Mouse (Mus musculus) midbrain, embryonic 12.5 days (tissue): ENCODE measurements around the gene Lrrd1. TPM values are rescaled to one million over a fixed set of nuclear protein-coding genes. Genes with fewer than 3 reads are reported as not detected.
"Not testable (repeated sequence)": the region's sequence is repeated elsewhere in the genome, so short reads cannot be mapped to it uniquely, and the experiment has no call there.

Experiments used
- ATAC-seq: fragments of 200-750 bp; cut with Nextera tagmentation; 2 replicates; pipeline ENCODE4 v1.8.0; 2017; ENCODE audit warnings: low read depth, moderate TSS enrichment, moderate library complexity; ENCODE audit not compliant: low FRiP score
- H3K27ac ChIP-seq: fragments of 300-500 bp; sonication (generic); replicated peaks from 2 replicates; pipeline ENCODE4 v1.5.1; 2016; ENCODE audit warnings: mild to moderate bottlenecking
- H3K27me3 ChIP-seq: fragments of 300-500 bp; sonication (generic); 2 replicates; pipeline ENCODE4 v1.6.1; 2016; ENCODE audit warnings: mild to moderate bottlenecking
- H3K36me3 ChIP-seq: fragments of 300-500 bp; sonication (generic); 2 replicates; pipeline ENCODE4 v1.6.1; 2016
- H3K4me1 ChIP-seq: fragments of 300-500 bp; sonication (generic); 2 replicates; pipeline ENCODE4 v1.6.1; 2016
- H3K4me2 ChIP-seq: fragments of 300-500 bp; sonication (generic); replicated peaks from 2 replicates; pipeline ENCODE4 v1.6.1; 2016; ENCODE audit warnings: mild to moderate bottlenecking, moderate library complexity
- H3K4me3 ChIP-seq: fragments of 300-500 bp; sonication (generic); 2 replicates; pipeline ENCODE4 v1.5.1; 2016; ENCODE audit warnings: mild to moderate bottlenecking
- H3K9ac ChIP-seq: fragments of 300-500 bp; sonication (generic); replicated peaks from 2 replicates; pipeline ENCODE4 v1.6.1; 2016; ENCODE audit warnings: mild to moderate bottlenecking, moderate library complexity
- H3K9me3 ChIP-seq: fragments of 300-500 bp; sonication (generic); 2 replicates; pipeline ENCODE4 v1.6.1; 2016; ENCODE audit warnings: mild to moderate bottlenecking
- WGBS: fragments of 180-500 bp; shearing (Covaris S2); methylation state at CpG from one replicate; pipeline ENCODE4 v1.1.7; 2016; 5-methylcytosine and 5-hydroxymethylcytosine counted together
- polyA plus RNA-seq: library from polyadenylated mRNA; unstranded; fragments of >200 nt; fragmentation: Nextera tagmentation; extraction: Ambion mirVana; gene quantifications from 2 replicates; pipeline ENCODE4 v1.2.1, GENCODE M21; 2016

The Lrrd1 gene
- polyA plus RNA-seq = 0.14 TPM in 1 of 2 replicates, not detected in the other

GRCm38 (mm10) chr5:3845026-3845425, at the start of gene Lrrd1:
TSS of gene Lrrd1 (plus strand) at chr5:3845173.
- peaks cover 12% of the 10 kb centered on the region for H3K36me3 ChIP-seq
- peak within 1 kb of the TSS; percentile 68 for H3K4me2 ChIP-seq
- peak; percentile 49; the same call in 1 of the 2 replicates for ATAC-seq
- no peak within 1 kb of the TSS for H3K27ac ChIP-seq
- H3K27me3 ChIP-seq = no peaks in the 10 kb centered on the region
- peaks cover 5% of the 10 kb centered on the region; the same call in 1 of the 2 replicates for H3K4me1 ChIP-seq
- H3K4me3 ChIP-seq = peak within 1 kb of the TSS; percentile 41
- no peaks in the 10 kb centered on the region for H3K9me3 ChIP-seq
- WGBS = 4% methylated on average over 24 of the region's 24 CpGs
- H3K9ac ChIP-seq = peak within 1 kb of the TSS; percentile 53

GRCm38 (mm10) chr5:3797101-3797500, 47.9 kb upstream of the Lrrd1 start:
- not testable (repeated sequence) for H3K4me2 ChIP-seq, H3K4me1 ChIP-seq, H3K27ac ChIP-seq, H3K9ac ChIP-seq, H3K9me3 ChIP-seq, ATAC-seq, H3K27me3 ChIP-seq, H3K4me3 ChIP-seq, H3K36me3 ChIP-seq
- WGBS = 95% methylated on average over 2 of the region's 2 CpGs

- not testable (repeated sequence) for ATAC-seq
These were observed 46.3 kb upstream of the Lrrd1 start for GRCm38 (mm10) chr5:3798656-3799055.

GRCm38 (mm10) chr5:3800041-3800440, 44.9 kb upstream of the Lrrd1 start:
- Histone ChIP-seq H3K9ac (no peak overlapping the region), H3K4me3 (no peak overlapping the region), H3K27me3 (no peaks in the 10 kb centered on the region), H3K4me1 (peaks cover 16% of the 10 kb centered on the region), H3K27ac (no peak overlapping the region), H3K36me3 (no peaks in the 10 kb centered on the region), H3K9me3 (no peaks in the 10 kb centered on the region), H3K4me2 (no peak overlapping the region)
- no peak for ATAC-seq
- 90% methylated on average over 1 of the region's 1 CpGs for WGBS

More at GRCm38 (mm10) chr5:3798656-3799055, 46.3 kb upstream of the Lrrd1 start:
- not testable (repeated sequence) for H3K27me3 ChIP-seq, H3K4me2 ChIP-seq, H3K9me3 ChIP-seq, H3K4me3 ChIP-seq, H3K36me3 ChIP-seq, H3K4me1 ChIP-seq, H3K9ac ChIP-seq, H3K27ac ChIP-seq

GRCm38 (mm10) chr5:3800881-3801280, 44.1 kb upstream of the Lrrd1 start:
- Histone ChIP-seq H3K9ac (no peak overlapping the region), H3K27ac (no peak overlapping the region), H3K4me1 (peaks cover 16% of the 10 kb centered on the region), H3K27me3 (no peaks in the 10 kb centered on the region), H3K9me3 (no peaks in the 10 kb centered on the region), H3K4me2 (peak overlapping the region; percentile 35), H3K4me3 (no peak overlapping the region), H3K36me3 (no peaks in the 10 kb centered on the region)
- WGBS = 82% methylated on average over 4 of the region's 4 CpGs
- ATAC-seq = no peak

- Histone ChIP-seq H3K27ac (peak overlapping the region; percentile 92), H3K4me2 (peak overlapping the region; percentile 83), H3K9me3 (no peaks in the 10 kb centered on the region), H3K4me3 (peak overlapping the region; percentile 92), H3K4me1 (peaks cover 16% of the 10 kb centered on the region), H3K27me3 (no peaks in the 10 kb centered on the region), H3K36me3 (no peaks in the 10 kb centered on the region), H3K9ac (peak overlapping the region; percentile 84)
- 7% methylated on average over 18 of the region's 18 CpGs for WGBS
- peak; percentile 1; the same call in 1 of the 2 replicates for ATAC-seq
These were observed 43.1 kb upstream of the Lrrd1 start for GRCm38 (mm10) chr5:3801672-3802432.

- H3K4me2 ChIP-seq = peak within 1 kb of the TSS; percentile 83
- no peaks in the 10 kb centered on the region for H3K9me3 ChIP-seq
- peak within 1 kb of the TSS; percentile 84 for H3K9ac ChIP-seq
- peak; percentile 96 for ATAC-seq
- no peaks in the 10 kb centered on the region for H3K27me3 ChIP-seq
- peak within 1 kb of the TSS; percentile 92 for H3K27ac ChIP-seq
- H3K4me3 ChIP-seq = peak within 1 kb of the TSS; percentile 92
- no peaks in the 10 kb centered on the region for H3K36me3 ChIP-seq
- under 1% methylated on average over 85 of the region's 109 CpGs for WGBS
- H3K4me1 ChIP-seq = peaks cover 16% of the 10 kb centered on the region
These were observed 42.3 kb upstream of the Lrrd1 start, which contains the start of the genes Ankib1 and Krit1 for GRCm38 (mm10) chr5:3802433-3803291. TSS of gene Ankib1 (minus strand) at chr5:3802925. TSS of gene Krit1 (plus strand) at chr5:3803184.

- peak overlapping the region; percentile 92 for H3K27ac ChIP-seq
- H3K9ac ChIP-seq = peak overlapping the region; percentile 84
- H3K4me2 ChIP-seq = peak overlapping the region; percentile 83
- ATAC-seq = peak; percentile 79
- peaks cover 16% of the 10 kb centered on the region for H3K4me1 ChIP-seq
- H3K36me3 ChIP-seq = 0 out of 2 replicates have a peak, but pooled peaks cover 4% of the 10 kb centered on the region
- H3K27me3 ChIP-seq = no peaks in the 10 kb centered on the region
- no peaks in the 10 kb centered on the region for H3K9me3 ChIP-seq
- peak overlapping the region; percentile 92 for H3K4me3 ChIP-seq
- WGBS = under 1% methylated on average over 36 of the region's 36 CpGs
These were observed 41.4 kb upstream of the Lrrd1 start for GRCm38 (mm10) chr5:3803292-3804165.

GRCm38 (mm10) chr5:3808472-3808871, 36.5 kb upstream of the Lrrd1 start:
- H3K4me3 ChIP-seq = no peak overlapping the region
- H3K4me2 ChIP-seq = no peak overlapping the region
- no peak overlapping the region for H3K9ac ChIP-seq
- peaks cover 7% of the 10 kb centered on the region; the same call in 1 of the 2 replicates for H3K4me1 ChIP-seq
- H3K27ac ChIP-seq = no peak overlapping the region
- 100% methylated on average over 1 of the region's 1 CpGs for WGBS
- H3K36me3 ChIP-seq = peaks cover 23% of the 10 kb centered on the region
- no peak for ATAC-seq
- H3K9me3 ChIP-seq = no peaks in the 10 kb centered on the region
- H3K27me3 ChIP-seq = no peaks in the 10 kb centered on the region

GRCm38 (mm10) chr5:3834107-3834506, 10.9 kb upstream of the Lrrd1 start:
- Histone ChIP-seq H3K27me3 (no peaks in the 10 kb centered on the region), H3K36me3 (peaks cover 51% of the 10 kb centered on the region), H3K27ac (no peak overlapping the region), H3K4me1 (no peaks in the 10 kb centered on the region), H3K4me3 (no peak overlapping the region), H3K4me2 (no peak overlapping the region), H3K9me3 (0 out of 2 replicates have a peak, but pooled peaks cover 3% of the 10 kb centered on the region), H3K9ac (no peak overlapping the region)
- WGBS = 83% methylated on average over 1 of the region's 1 CpGs
- no peak for ATAC-seq

GRCm38 (mm10) chr5:3870161-3870560, 25.2 kb downstream of the Lrrd1 start:
- ATAC-seq = no peak

More at GRCm38 (mm10) chr5:3870161-3870560, 25.2 kb downstream of the Lrrd1 start:
- H3K27me3 ChIP-seq = no peaks in the 10 kb centered on the region
- no peaks in the 10 kb centered on the region for H3K9me3 ChIP-seq
- no peaks in the 10 kb centered on the region for H3K36me3 ChIP-seq
- no peak overlapping the region for H3K4me3 ChIP-seq
- no peaks in the 10 kb centered on the region for H3K4me1 ChIP-seq
- H3K9ac ChIP-seq = no peak overlapping the region
- no peak overlapping the region for H3K27ac ChIP-seq
- 91% methylated on average over 4 of the region's 4 CpGs for WGBS
- no peak overlapping the region for H3K4me2 ChIP-seq
